Mouse (Mus musculus): ENCODE measurements around the gene BC061212.
"Not testable (repeated sequence)": the region's sequence is repeated elsewhere in the genome, so short reads cannot be mapped to it uniquely, and the experiment has no call there.

BC061212 gene

DNA sequence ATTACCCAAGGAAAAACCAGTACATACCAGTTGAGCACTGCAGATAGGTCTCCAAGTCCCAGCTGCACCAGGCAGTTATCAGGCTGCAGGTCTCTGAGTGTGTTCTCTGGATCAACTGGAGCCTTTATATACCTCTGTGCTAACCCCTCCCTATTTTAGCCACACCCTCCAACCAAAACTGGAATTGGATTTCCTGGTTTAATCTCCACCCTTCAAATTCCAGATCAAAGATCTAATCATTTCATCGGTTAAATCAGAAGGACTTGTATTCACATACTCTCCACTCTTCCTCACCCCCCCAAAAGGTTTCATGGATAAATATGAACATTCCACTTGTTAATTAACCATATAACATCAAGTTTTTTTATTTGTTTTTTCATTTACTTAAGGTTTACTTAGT is at the start of gene BC061212:
BC061212 (minus strand) TSS at position 101 of the 400 bp plus-strand sequence.
- not testable (repeated sequence) for DNase-seq

GRCm38 (mm10) chr5:94076085-94076484 is 5.7 kb upstream of the BC061212 start, which contains the start of gene Gm6351:
Gene Gm6351 (plus strand): TSS chr5:94076385.
- not testable (repeated sequence) for DNase-seq

All from liver (tissue).